Mouse (Mus musculus) heart, embryonic 11.5 days (tissue): ENCODE data around the gene Il1rn. TPM values are rescaled to one million over a fixed set of nuclear protein-coding genes. Genes with fewer than 3 reads are reported as not detected.

Source experiments
- ATAC-seq: fragments of 200-750 bp; cut with Nextera tagmentation; replicated peaks from 2 replicates; pipeline ENCODE4 v1.8.0; 2017; ENCODE audit warnings: moderate library complexity; ENCODE audit not compliant: insufficient number of reproducible peaks, low FRiP score, low TSS enrichment
- H3K27ac ChIP-seq: fragments of 300-500 bp; sonication (generic); 2 replicates; pipeline ENCODE4 v1.5.1; 2014; ENCODE audit warnings: mild to moderate bottlenecking, low read depth, low read length
- H3K27me3 ChIP-seq: fragments of 300-500 bp; sonication (generic); 2 replicates; pipeline ENCODE4 v1.6.1; 2014; ENCODE audit warnings: mild to moderate bottlenecking, low read length, mixed read lengths; ENCODE audit not compliant: control insufficient read depth, insufficient read depth
- H3K36me3 ChIP-seq: fragments of 300-500 bp; sonication (generic); 2 replicates; pipeline ENCODE4 v1.6.1; 2014; ENCODE audit warnings: mild to moderate bottlenecking, low read length, moderate library complexity, mixed read lengths; ENCODE audit not compliant: control insufficient read depth, insufficient read depth
- H3K4me1 ChIP-seq: fragments of 300-500 bp; sonication (generic); 2 replicates; pipeline ENCODE4 v1.6.1; 2014; ENCODE audit warnings: low read length; ENCODE audit not compliant: control insufficient read depth, insufficient read depth
- H3K4me2 ChIP-seq: fragments of 300-500 bp; sonication (generic); 2 replicates; pipeline ENCODE4 v1.6.1; 2014; ENCODE audit warnings: mild to moderate bottlenecking, moderate library complexity
- H3K4me3 ChIP-seq: fragments of 300-500 bp; sonication (generic); 2 replicates; pipeline ENCODE4 v1.5.1; 2014; ENCODE audit warnings: low read depth, low read length
- H3K9ac ChIP-seq: fragments of 300-500 bp; sonication (generic); 2 replicates; pipeline ENCODE4 v1.6.1; 2014; ENCODE audit warnings: mild to moderate bottlenecking, low read depth, low read length, moderate library complexity
- H3K9me3 ChIP-seq: fragments of 300-500 bp; sonication (generic); replicated peaks from 2 replicates; pipeline ENCODE4 v1.6.1; 2016; ENCODE audit warnings: low read length; ENCODE audit not compliant: control insufficient read depth
- WGBS: fragments of 180-500 bp; shearing (Covaris S2); extraction: QIAGEN DNeasy Blood & Tissue Kit; methylation state at CpG from one replicate; pipeline ENCODE4 v1.1.7; 2014; ENCODE audit not compliant: insufficient replicate concordance; 5-methylcytosine and 5-hydroxymethylcytosine counted together
- polyA plus RNA-seq: library from polyadenylated mRNA; unstranded; fragments of >200 nt; fragmentation: Nextera tagmentation; extraction: Ambion mirVana; gene quantifications from 2 replicates; pipeline ENCODE4 v1.2.1, GENCODE M21; 2014

Il1rn gene
- polyA plus RNA-seq, 1 experiment from 2014 or later: not detected

- no peak for ATAC-seq
- H3K4me1 ChIP-seq: no peaks in the 10 kb centered on the region
- H3K36me3 ChIP-seq: no peaks in the 10 kb centered on the region
- WGBS: 51% methylated on average over 3 of the region's 3 CpGs
- H3K27ac ChIP-seq: no peak overlapping the region
- no peak overlapping the region for H3K4me3 ChIP-seq
- no peak overlapping the region for H3K4me2 ChIP-seq
- no peaks in the 10 kb centered on the region for H3K9me3 ChIP-seq
- H3K27me3 ChIP-seq: no peaks in the 10 kb centered on the region
- H3K9ac ChIP-seq: no peak overlapping the region
These were observed 4.8 kb downstream of the Il1rn start for GRCm38 (mm10) chr2:24341395-24341885.

- H3K27ac ChIP-seq: no peak overlapping the region
- H3K27me3 ChIP-seq: no peaks in the 10 kb centered on the region
- H3K9ac ChIP-seq: no peak overlapping the region
- H3K4me3 ChIP-seq: no peak overlapping the region
- H3K4me2 ChIP-seq: no peak overlapping the region
- no peaks in the 10 kb centered on the region for H3K9me3 ChIP-seq
- H3K36me3 ChIP-seq: no peaks in the 10 kb centered on the region
- H3K4me1 ChIP-seq: no peaks in the 10 kb centered on the region
- WGBS: 72% methylated on average over 4 of the region's 4 CpGs
- ATAC-seq: no peak
These were observed 8.0 kb downstream of the Il1rn start for GRCm38 (mm10) chr2:24344619-24345018.

- WGBS: 72% methylated on average over 8 of the region's 8 CpGs
- H3K9ac ChIP-seq: no peak overlapping the region
These were observed 8.4 kb downstream of the Il1rn start for GRCm38 (mm10) chr2:24345056-24345455.

GRCm38 (mm10) chr2:24347926-24348325 lies 11.3 kb downstream of the Il1rn start:
- Histone ChIP-seq H3K27ac (no peak overlapping the region), H3K9me3 (no peaks in the 10 kb centered on the region), H3K9ac (no peak overlapping the region), H3K27me3 (no peaks in the 10 kb centered on the region), H3K4me2 (no peak overlapping the region), H3K4me1 (no peaks in the 10 kb centered on the region), H3K36me3 (no peaks in the 10 kb centered on the region), H3K4me3 (no peak overlapping the region)
- 80% methylated on average over 1 of the region's 1 CpGs for WGBS
- ATAC-seq: no peak

More at GRCm38 (mm10) chr2:24345056-24345455, 8.4 kb downstream of the Il1rn start:
- H3K27me3 ChIP-seq: no peaks in the 10 kb centered on the region
- no peak overlapping the region for H3K4me3 ChIP-seq
- ATAC-seq: no peak
- H3K27ac ChIP-seq: no peak overlapping the region
- H3K9me3 ChIP-seq: no peaks in the 10 kb centered on the region
- no peak overlapping the region for H3K4me2 ChIP-seq
- no peaks in the 10 kb centered on the region for H3K36me3 ChIP-seq
- no peaks in the 10 kb centered on the region for H3K4me1 ChIP-seq

DNA sequence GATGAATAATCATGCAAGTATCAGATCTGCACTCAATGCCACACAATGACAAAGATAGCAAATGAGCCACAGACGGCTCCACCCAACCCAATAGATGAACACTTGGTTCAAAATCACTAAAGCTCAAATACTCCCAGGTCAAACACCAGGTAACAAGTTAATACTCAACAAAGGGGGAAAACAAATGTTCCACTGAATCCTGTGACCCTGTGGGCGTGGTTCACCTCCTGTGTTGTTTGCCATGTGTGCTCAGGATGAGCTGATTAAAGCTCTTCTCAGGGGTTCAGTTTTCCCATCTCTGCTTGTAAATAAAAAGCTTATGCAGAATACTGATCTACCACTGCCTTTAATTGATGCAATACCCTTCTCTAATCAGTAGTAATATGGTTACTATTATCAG lies 14.5 kb downstream of the Il1rn start:
- no peak overlapping the region for H3K4me3 ChIP-seq
- 70% methylated on average over 2 of the region's 2 CpGs for WGBS
- no peak for ATAC-seq
- H3K9ac ChIP-seq: no peak overlapping the region
- no peaks in the 10 kb centered on the region for H3K36me3 ChIP-seq
- H3K27me3 ChIP-seq: no peaks in the 10 kb centered on the region
- no peaks in the 10 kb centered on the region for H3K4me1 ChIP-seq
- no peak overlapping the region for H3K4me2 ChIP-seq
- H3K27ac ChIP-seq: no peak overlapping the region
- no peaks in the 10 kb centered on the region for H3K9me3 ChIP-seq

- no peaks in the 10 kb centered on the region for H3K36me3 ChIP-seq
- no peak overlapping the region for H3K27ac ChIP-seq
- H3K4me2 ChIP-seq: no peak overlapping the region
- H3K9me3 ChIP-seq: no peaks in the 10 kb centered on the region
- 80% methylated on average over 2 of the region's 2 CpGs for WGBS
- H3K4me3 ChIP-seq: no peak overlapping the region
- no peaks in the 10 kb centered on the region for H3K27me3 ChIP-seq
- no peak for ATAC-seq
- H3K4me1 ChIP-seq: no peaks in the 10 kb centered on the region
- no peak overlapping the region for H3K9ac ChIP-seq
These were observed 16.4 kb downstream of the Il1rn start for GRCm38 (mm10) chr2:24353042-24353441.

- WGBS: 16% methylated on average over 1 of the region's 1 CpGs
- no peaks in the 10 kb centered on the region for H3K4me1 ChIP-seq
These were observed 21.0 kb downstream of the Il1rn start for GRCm38 (mm10) chr2:24357642-24358041.

DNA sequence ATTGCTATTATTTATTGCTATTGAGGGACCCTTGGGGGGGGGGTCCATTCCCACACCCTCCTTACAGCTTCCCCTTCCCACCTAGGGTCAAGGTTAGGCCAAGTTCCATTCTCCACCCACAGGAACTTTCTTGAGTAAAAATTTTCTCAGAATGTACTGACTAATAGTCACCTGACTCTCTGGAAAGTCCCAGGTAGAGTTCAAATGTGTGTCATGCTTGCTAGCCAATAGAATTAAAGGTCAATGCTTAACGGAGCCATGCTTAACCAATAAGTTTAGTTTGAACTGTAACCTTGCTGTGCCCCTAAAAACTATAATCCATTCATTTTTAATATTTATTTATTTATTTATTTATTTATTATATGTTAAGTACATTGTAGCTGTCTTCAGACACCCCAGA lies 22.7 kb downstream of the Il1rn start:
- no peaks in the 10 kb centered on the region for H3K9me3 ChIP-seq
- H3K27me3 ChIP-seq: no peaks in the 10 kb centered on the region
- ATAC-seq: no peak
- WGBS: 78% methylated on average over 1 of the region's 1 CpGs
- H3K4me3 ChIP-seq: no peak overlapping the region
- no peak overlapping the region for H3K9ac ChIP-seq
- H3K27ac ChIP-seq: no peak overlapping the region
- no peaks in the 10 kb centered on the region for H3K36me3 ChIP-seq
- no peak overlapping the region for H3K4me2 ChIP-seq
- H3K4me1 ChIP-seq: no peaks in the 10 kb centered on the region

More at GRCm38 (mm10) chr2:24357642-24358041, 21.0 kb downstream of the Il1rn start:
- H3K9ac ChIP-seq: no peak overlapping the region
- no peaks in the 10 kb centered on the region for H3K36me3 ChIP-seq
- H3K27me3 ChIP-seq: no peaks in the 10 kb centered on the region
- no peak overlapping the region for H3K4me2 ChIP-seq
- ATAC-seq: no peak
- no peaks in the 10 kb centered on the region for H3K9me3 ChIP-seq
- H3K27ac ChIP-seq: no peak overlapping the region
- H3K4me3 ChIP-seq: no peak overlapping the region

DNA sequence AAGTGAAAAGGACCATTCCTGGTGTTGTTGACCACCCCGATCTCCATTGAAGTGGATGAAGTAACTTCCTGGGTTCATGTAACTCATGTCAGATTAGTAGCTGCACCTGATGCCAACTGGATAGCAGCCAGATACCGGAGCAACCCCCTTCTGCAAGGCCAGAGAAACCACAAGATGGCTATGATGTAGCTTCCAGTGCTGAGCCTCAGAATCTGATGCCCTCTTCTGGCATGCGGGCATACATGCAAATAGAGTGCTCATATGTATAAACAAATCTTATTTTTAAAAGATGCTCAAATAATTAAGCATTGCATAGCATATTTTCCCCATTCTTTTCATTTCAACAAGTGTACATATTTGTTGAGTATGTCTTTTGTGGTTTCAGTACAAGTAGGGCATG lies 27.2 kb downstream of the Il1rn start:
- 80% methylated on average over 3 of the region's 3 CpGs for WGBS

More for the DNA sequence above, 27.2 kb downstream of the Il1rn start:
- Histone ChIP-seq H3K4me3 (no peak overlapping the region), H3K4me1 (peaks cover 4% of the 10 kb centered on the region; the same call in 1 of the 2 replicates), H3K36me3 (no peaks in the 10 kb centered on the region), H3K27me3 (peaks cover 10% of the 10 kb centered on the region), H3K9me3 (no peaks in the 10 kb centered on the region), H3K4me2 (no peak overlapping the region), H3K9ac (no peak overlapping the region), H3K27ac (no peak overlapping the region)
- ATAC-seq: no peak
